Mouse (Mus musculus) embryonic fibroblast, embryonic 13.5 days (primary cell): Measurements from ENCODE around the gene Med29.

Experiments used
- CTCF ChIP-seq: IDR thresholded peaks from 2 replicates; pipeline ENCODE4 v1.5.1; 2011; ENCODE audit warnings: mild to moderate bottlenecking, control low read depth, low read length, moderate library complexity, borderline replicate concordance; ENCODE audit not compliant: insufficient read depth
- POLR2A ChIP-seq: IDR thresholded peaks from 2 replicates; pipeline ENCODE4 v1.6.1; 2011; ENCODE audit warnings: low read depth, mild to moderate bottlenecking, control low read depth, low read length, moderate library complexity

- TF ChIP-seq CTCF, result no peak
- TF ChIP-seq POLR2A, result no peak
Measured at GRCm38 (mm10) chr7:28401030-28401429, 8.5 kb upstream of the Med29 start.
